Mouse (Mus musculus) ES-E14 (cell line): ENCODE measurements around the gene Fxyd7.

Experiments
- CHD2 ChIP-seq: IDR thresholded peaks from 2 replicates; pipeline ENCODE4 v1.6.1; 2014; ENCODE audit warnings: mild to moderate bottlenecking, low read depth, low read length, inconsistent platforms
- HCFC1 ChIP-seq: IDR thresholded peaks from 2 replicates; pipeline ENCODE4 v1.6.1; 2012; ENCODE audit warnings: low read length, inconsistent platforms, borderline replicate concordance; ENCODE audit not compliant: insufficient read depth
- MAFK ChIP-seq: IDR thresholded peaks from 2 replicates; pipeline ENCODE4 v1.6.1; 2014; ENCODE audit warnings: mild to moderate bottlenecking, low read depth, low read length, inconsistent platforms; ENCODE audit not compliant: insufficient read depth
- ZC3H11A ChIP-seq: IDR thresholded peaks from 2 replicates; pipeline ENCODE4 v1.6.1; 2012; ENCODE audit warnings: low read depth, mild to moderate bottlenecking, inconsistent platforms, low read length, borderline replicate concordance
- ZNF384 ChIP-seq: IDR thresholded peaks from 2 replicates; pipeline ENCODE4 v1.6.1; 2012; ENCODE audit warnings: low read depth, low read length, inconsistent platforms

GRCm38 (mm10) chr7:31041023-31041407, 10.3 kb downstream of the Fxyd7 start:
- no peak for TF ChIP-seq HCFC1
- TF ChIP-seq MAFK, result no peak
- TF ChIP-seq CHD2, result no peak
- TF ChIP-seq ZC3H11A, result no peak
- no peak for TF ChIP-seq ZNF384
